Mouse (Mus musculus): ENCODE results near the gene Otud5. TPM values are rescaled to one million over a fixed set of nuclear protein-coding genes. Genes with fewer than 3 reads are reported as not detected.

The Otud5 gene
- polyA plus RNA-seq, 1 experiment from 2014 or later, result 60.8 TPM

DNA sequence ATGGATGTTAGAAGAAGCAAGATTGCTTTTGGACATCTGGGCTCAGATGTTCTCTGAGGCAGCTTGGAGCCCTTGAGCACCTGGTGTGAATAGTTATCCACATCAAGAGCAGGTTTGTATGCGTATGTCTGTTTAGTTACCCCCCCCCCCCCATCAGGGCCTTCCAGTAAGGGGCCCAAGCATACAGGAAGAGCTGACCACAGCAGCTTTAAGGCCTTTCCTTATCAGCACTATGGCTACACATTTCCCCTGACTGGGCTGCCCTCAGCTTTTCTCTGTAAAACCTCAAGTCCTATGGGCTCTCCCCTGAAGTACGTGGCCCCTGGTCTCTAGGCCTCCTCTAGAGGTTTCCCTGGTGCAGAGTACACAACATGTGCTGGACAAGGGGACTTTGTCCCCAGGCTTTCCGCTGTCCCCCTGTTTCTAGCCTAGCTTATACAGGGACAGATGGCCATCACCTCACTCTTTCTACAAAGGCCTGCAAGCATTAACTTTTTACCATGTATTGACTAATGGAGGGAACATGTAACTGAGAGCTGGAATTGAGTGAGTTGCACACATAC lies 18.1 kb downstream of the Otud5 start:
- peaks cover 7% of the 10 kb centered on the region; the same call in 1 of the 2 replicates for H3K36me3 ChIP-seq (replicated peaks)
- H3K4me2 ChIP-seq, result no peak overlapping the region
- no peaks in the 10 kb centered on the region for H3K9me3 ChIP-seq
- ATAC-seq (ENCODE audit: low FRiP score), result no peak
- H3K27ac ChIP-seq, result no peak overlapping the region
- no peak overlapping the region for H3K4me3 ChIP-seq (replicated peaks)
- no peaks in the 10 kb centered on the region for H3K27me3 ChIP-seq
- H3K9ac ChIP-seq, result no peak overlapping the region
- H3K4me1 ChIP-seq, result no peaks in the 10 kb centered on the region
- WGBS, result 79% methylated on average over 3 of the region's 3 CpGs

DNA sequence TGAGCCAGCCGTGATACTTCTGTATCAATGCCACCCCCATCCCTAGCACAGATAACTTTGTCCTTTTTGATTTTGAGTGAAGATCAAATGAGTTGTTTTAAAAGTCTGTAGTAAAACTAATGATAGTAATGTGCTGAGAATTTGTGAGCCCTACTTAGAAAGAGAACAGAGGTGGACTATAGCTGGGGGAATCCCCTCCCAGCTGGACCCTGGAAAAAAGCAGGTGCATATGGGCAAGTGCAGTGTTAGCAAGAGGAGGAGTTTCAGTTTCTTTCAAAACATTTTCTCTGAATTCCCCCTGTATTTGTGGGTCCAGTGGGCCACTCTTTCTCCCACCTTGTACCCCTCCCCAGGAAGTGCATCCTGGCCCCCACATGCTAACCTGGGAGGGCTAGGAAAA lies 22.0 kb downstream of the Otud5 start:
- H3K9ac ChIP-seq, result no peak overlapping the region
- no peaks in the 10 kb centered on the region for H3K27me3 ChIP-seq
- no peaks in the 10 kb centered on the region for H3K4me1 ChIP-seq
- ATAC-seq (ENCODE audit: low FRiP score), result no peak
- H3K27ac ChIP-seq, result no peak overlapping the region
- peaks cover 12% of the 10 kb centered on the region; the same call in 1 of the 2 replicates for H3K36me3 ChIP-seq (replicated peaks)
- H3K4me3 ChIP-seq (replicated peaks), result no peak overlapping the region
- H3K9me3 ChIP-seq, result no peaks in the 10 kb centered on the region
- WGBS, result 81% methylated on average over 1 of the region's 1 CpGs
- no peak overlapping the region for H3K4me2 ChIP-seq

DNA sequence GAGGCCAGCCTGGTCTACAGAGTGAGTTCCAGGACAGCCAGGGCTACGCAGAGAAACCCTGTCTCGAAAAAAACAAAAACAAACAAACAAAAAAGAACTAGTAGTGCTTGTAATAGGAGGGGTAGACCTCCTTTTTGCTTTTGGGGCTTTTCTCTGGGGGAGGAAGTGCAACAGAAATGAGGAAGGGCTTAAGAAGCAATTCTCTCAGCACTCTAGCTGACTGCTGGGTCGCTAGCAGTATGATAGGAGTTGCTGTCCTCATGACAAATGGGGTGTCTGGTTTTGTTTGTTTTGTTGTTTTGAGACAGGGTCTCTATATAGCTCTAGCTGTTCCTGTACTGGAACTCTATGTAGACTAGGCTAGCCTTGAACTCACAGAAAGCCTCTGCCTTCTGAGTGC lies 23.4 kb downstream of the Otud5 start:
- WGBS, result 77% methylated on average over 3 of the region's 3 CpGs
- no peak overlapping the region for H3K4me2 ChIP-seq

DNA sequence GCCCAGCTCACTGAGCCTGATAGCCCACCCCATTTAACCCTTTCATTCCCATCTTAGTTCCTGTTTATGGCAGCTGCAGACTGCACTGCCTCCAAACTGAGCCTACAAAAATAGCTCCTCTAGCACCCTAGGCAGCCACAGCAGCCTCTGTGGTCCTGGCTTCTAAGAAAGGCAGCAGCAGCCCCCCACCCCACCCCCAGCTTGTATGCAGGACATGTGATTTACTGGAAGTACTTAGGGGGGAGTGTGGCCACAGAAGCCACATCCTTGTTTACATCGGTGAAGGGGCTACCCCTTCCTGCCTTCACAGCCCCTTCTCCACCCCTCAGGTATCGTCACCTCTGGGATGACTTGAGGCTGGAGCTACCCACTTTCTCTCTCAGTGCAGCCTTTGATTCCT lies 24.2 kb downstream of the Otud5 start:
- Histone ChIP-seq H3K9ac (no peak overlapping the region), H3K4me1 (peaks cover 5% of the 10 kb centered on the region; the same call in 1 of the 2 replicates), H3K27ac (no peak overlapping the region), H3K27me3 (no peaks in the 10 kb centered on the region), H3K4me2 (no peak overlapping the region), H3K4me3 (replicated peaks) (no peak overlapping the region), H3K36me3 (replicated peaks) (0 out of 2 replicates have a peak, but pooled peaks cover 9% of the 10 kb centered on the region), H3K9me3 (no peaks in the 10 kb centered on the region)
- no peak for ATAC-seq (ENCODE audit: low FRiP score)
- WGBS, result 88% methylated on average over 2 of the region's 2 CpGs

More for the DNA sequence above, 23.4 kb downstream of the Otud5 start:
- Histone ChIP-seq H3K36me3 (replicated peaks) (peaks cover 9% of the 10 kb centered on the region; the same call in 1 of the 2 replicates), H3K4me3 (replicated peaks) (no peak overlapping the region), H3K9me3 (no peaks in the 10 kb centered on the region), H3K4me1 (peaks cover 1% of the 10 kb centered on the region; the same call in 1 of the 2 replicates), H3K27me3 (no peaks in the 10 kb centered on the region), H3K9ac (no peak overlapping the region), H3K27ac (no peak overlapping the region)
- no peak for ATAC-seq (ENCODE audit: low FRiP score)

DNA sequence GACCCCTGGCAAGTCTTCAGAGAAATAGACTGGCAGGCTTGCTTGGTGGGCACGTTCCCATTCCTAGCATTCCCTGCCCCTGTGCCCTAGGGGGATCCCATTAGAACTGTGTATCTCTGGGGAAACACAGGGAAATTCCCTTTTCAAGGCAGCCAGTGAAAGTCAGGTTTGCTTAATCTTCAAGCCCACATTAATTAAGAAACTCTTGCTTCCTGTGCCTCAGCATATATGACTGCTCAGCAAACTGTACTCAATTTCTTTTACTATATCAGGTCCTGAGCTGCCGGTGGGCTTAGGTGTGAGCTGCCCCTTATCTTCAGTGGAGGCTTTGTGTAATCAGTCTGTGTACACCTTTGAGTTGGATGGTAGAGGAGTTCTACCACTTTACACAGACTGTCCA lies 24.6 kb downstream of the Otud5 start:
- H3K9ac ChIP-seq, result no peak overlapping the region
- no peaks in the 10 kb centered on the region for H3K27me3 ChIP-seq
- H3K4me3 ChIP-seq (replicated peaks), result no peak overlapping the region
- H3K36me3 ChIP-seq (replicated peaks), result 0 out of 2 replicates have a peak, but pooled peaks cover 9% of the 10 kb centered on the region
- peaks cover 5% of the 10 kb centered on the region; the same call in 1 of the 2 replicates for H3K4me1 ChIP-seq
- no peak overlapping the region for H3K4me2 ChIP-seq
- no peak for ATAC-seq (ENCODE audit: low FRiP score)
- WGBS, result 82% methylated on average over 2 of the region's 2 CpGs
- H3K9me3 ChIP-seq, result no peaks in the 10 kb centered on the region
- H3K27ac ChIP-seq, result no peak overlapping the region

DNA sequence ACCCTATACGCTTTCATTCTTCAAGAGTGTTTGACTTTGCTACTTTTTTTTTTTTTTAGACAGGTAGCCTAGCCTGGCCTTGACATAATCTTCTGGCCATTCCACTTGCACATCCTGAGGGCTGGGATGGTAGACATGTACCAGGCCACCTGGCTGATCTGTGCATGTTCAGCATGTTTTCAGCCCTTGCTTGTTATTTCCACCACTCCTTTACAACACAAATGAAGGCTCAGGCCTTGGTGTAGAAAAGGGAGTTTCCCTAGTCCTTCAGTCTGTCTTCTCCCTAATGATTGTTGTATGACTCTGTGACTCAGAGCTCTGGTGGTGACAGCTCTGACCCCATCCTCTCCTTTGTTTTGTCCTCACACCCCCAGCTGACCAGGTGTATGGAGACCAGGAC lies 26.0 kb downstream of the Otud5 start:
- Histone ChIP-seq H3K4me3 (replicated peaks) (no peak overlapping the region), H3K27me3 (no peaks in the 10 kb centered on the region), H3K4me1 (peaks cover 5% of the 10 kb centered on the region; the same call in 1 of the 2 replicates), H3K27ac (no peak overlapping the region), H3K4me2 (no peak overlapping the region), H3K9me3 (no peaks in the 10 kb centered on the region), H3K9ac (no peak overlapping the region), H3K36me3 (replicated peaks) (0 out of 2 replicates have a peak, but pooled peaks cover 9% of the 10 kb centered on the region)
- no peak for ATAC-seq (ENCODE audit: low FRiP score)
- 89% methylated on average over 1 of the region's 1 CpGs for WGBS

DNA sequence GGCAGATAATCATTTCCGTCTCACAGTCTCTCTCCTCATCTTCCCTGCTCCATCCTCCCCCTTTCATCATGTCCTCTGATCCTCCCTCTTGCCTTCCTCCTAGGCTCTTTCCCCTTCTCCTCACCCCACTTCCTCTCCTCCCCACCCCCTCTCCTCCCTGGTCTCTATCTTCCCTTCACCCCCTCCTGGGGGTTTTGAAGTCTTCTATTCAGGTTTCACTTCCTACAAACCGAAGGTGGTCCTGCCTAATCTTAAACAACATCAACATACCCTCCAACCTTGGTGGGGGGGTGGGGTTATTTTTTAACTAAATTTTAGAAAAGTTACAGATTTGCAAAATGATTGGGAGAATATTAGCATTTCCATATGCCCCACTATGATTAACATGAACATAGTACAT lies 27.3 kb downstream of the Otud5 start:
- WGBS, result 44% methylated on average over 2 of the region's 2 CpGs
- no peak for ATAC-seq (ENCODE audit: low FRiP score)
- Histone ChIP-seq H3K27me3 (no peaks in the 10 kb centered on the region), H3K27ac (no peak overlapping the region), H3K4me2 (no peak overlapping the region), H3K4me3 (replicated peaks) (no peak overlapping the region), H3K9me3 (no peaks in the 10 kb centered on the region), H3K9ac (no peak overlapping the region), H3K36me3 (replicated peaks) (peaks cover 10% of the 10 kb centered on the region; the same call in 1 of the 2 replicates), H3K4me1 (peaks cover 5% of the 10 kb centered on the region; the same call in 1 of the 2 replicates)

DNA sequence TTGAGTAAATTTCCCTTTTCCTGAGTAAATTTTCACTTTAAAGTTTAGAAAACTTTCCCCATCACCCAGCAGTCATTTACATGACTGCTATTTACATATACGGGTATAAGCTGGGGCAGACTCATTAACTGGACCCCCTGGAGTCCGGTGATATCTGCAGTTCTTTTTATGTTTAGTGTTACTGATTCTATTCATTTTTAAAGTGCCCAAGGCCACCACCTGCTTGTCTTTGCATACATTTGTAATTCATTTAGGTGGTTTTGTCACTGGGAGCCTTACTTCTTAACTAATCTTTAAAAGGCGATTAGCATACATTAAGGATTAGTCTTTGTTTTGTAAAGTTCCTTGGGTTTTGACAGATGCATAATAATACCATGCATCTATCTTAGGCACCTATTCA lies 28.7 kb downstream of the Otud5 start:
- peaks cover 17% of the 10 kb centered on the region for H3K36me3 ChIP-seq (replicated peaks)
- H3K4me1 ChIP-seq, result peaks cover 5% of the 10 kb centered on the region; the same call in 1 of the 2 replicates
- H3K4me3 ChIP-seq (replicated peaks), result no peak overlapping the region
- no peaks in the 10 kb centered on the region for H3K9me3 ChIP-seq
- ATAC-seq (ENCODE audit: low FRiP score), result no peak
- no peaks in the 10 kb centered on the region for H3K27me3 ChIP-seq
- H3K4me2 ChIP-seq, result no peak overlapping the region
- 25% methylated on average over 3 of the region's 3 CpGs for WGBS
- H3K27ac ChIP-seq, result no peak overlapping the region
- no peak overlapping the region for H3K9ac ChIP-seq

DNA sequence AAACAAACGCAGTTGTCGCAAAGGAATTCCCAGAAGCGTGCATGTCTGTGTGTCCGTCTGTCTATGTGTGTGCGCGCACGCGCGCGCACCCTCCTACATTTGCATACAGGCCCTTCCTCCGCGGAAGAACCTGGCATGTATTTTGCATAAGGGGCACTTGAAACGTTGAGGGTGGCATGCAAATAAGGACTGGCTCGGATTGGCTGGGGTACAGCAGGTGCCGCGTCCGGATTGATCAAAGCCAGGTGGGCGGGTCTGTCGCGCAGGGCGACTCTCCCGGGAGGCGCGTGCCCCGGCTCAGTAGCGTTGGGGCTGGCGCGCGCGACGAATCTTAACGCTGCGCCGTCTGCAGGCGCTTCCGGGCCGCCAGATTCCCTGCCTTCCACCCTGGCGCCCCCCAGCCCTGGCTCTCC lies 36.8 kb downstream of the Otud5 start, which contains the start of gene Pim2:
Gene Pim2, plus strand, starts transcription at position 256 of the 413 bp plus-strand sequence.
- peaks cover 8% of the 10 kb centered on the region for H3K36me3 ChIP-seq (replicated peaks)
- H3K9me3 ChIP-seq, result no peaks in the 10 kb centered on the region
- ATAC-seq (ENCODE audit: low FRiP score), result peak; percentile 91
- WGBS, result 23% methylated on average over 37 of the region's 38 CpGs
- no peaks in the 10 kb centered on the region for H3K27me3 ChIP-seq
- H3K27ac ChIP-seq, result no peak within 1 kb of the TSS
- peak within 1 kb of the TSS; percentile 47 for H3K4me3 ChIP-seq (replicated peaks)
- H3K9ac ChIP-seq, result peak within 1 kb of the TSS; percentile 56
- peaks cover 10% of the 10 kb centered on the region for H3K4me1 ChIP-seq
- H3K4me2 ChIP-seq, result peak within 1 kb of the TSS; percentile 88

DNA sequence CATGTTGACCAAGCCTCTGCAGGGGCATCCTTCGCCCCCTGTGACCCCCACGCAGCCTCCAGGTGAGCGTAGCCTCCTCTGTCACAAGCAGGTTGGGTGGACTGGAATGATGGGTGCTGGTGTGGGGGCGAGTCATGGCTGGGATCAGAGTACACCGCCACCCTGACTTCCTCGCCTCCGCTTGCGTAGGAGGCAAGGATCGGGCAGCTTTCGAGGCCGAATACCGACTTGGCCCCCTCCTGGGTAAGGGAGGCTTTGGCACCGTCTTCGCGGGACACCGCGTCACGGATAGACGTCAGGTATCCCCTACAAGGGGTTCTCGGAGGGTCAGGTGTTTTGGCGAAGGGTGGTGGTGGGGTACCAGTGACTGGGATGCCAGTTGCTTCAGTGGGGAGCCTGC lies 37.3 kb downstream of the Otud5 start:
- H3K27ac ChIP-seq, result no peak overlapping the region
- H3K4me2 ChIP-seq, result peak overlapping the region; percentile 88
- no peak; the same call in 1 of the 2 replicates for ATAC-seq (ENCODE audit: low FRiP score)
- peak overlapping the region; percentile 56 for H3K9ac ChIP-seq
- H3K4me3 ChIP-seq (replicated peaks), result peak overlapping the region; percentile 47
- no peaks in the 10 kb centered on the region for H3K9me3 ChIP-seq
- H3K4me1 ChIP-seq, result peaks cover 10% of the 10 kb centered on the region
- no peaks in the 10 kb centered on the region for H3K27me3 ChIP-seq
- peaks cover 7% of the 10 kb centered on the region for H3K36me3 ChIP-seq (replicated peaks)
- 19% methylated on average over 21 of the region's 21 CpGs for WGBS

DNA sequence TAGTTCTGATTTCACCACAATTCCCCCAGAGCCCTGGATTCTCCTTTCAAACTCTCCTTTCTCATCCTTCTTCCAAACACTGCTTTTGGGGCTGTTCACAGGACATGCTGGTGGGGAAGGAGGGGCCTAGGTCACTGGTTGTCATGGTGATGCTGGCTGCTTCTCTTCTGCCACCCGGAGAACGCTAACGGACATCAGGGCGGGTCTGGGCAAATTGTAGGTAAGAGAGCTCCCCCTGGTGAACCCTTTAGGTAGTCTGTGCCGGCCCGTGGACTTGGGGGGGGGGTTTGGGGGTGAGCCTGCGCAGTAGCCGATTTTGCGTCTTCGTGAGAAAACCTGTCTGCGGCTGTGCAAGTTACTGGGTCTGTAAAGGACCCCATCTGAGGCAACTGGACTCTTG lies 38.7 kb downstream of the Otud5 start:
- 17% methylated on average over 10 of the region's 11 CpGs for WGBS
- peak overlapping the region; percentile 88 for H3K4me2 ChIP-seq
- ATAC-seq (ENCODE audit: low FRiP score), result peak; percentile 59
- no peaks in the 10 kb centered on the region for H3K9me3 ChIP-seq
- H3K9ac ChIP-seq, result no peak overlapping the region; the same call in 1 of the 2 replicates
- H3K36me3 ChIP-seq (replicated peaks), result no peaks in the 10 kb centered on the region
- H3K4me3 ChIP-seq (replicated peaks), result 0 out of 2 replicates have a peak overlapping the region, but pooled peaks have one; percentile 8
- H3K4me1 ChIP-seq, result peaks cover 12% of the 10 kb centered on the region
- no peaks in the 10 kb centered on the region for H3K27me3 ChIP-seq
- no peak overlapping the region for H3K27ac ChIP-seq

DNA sequence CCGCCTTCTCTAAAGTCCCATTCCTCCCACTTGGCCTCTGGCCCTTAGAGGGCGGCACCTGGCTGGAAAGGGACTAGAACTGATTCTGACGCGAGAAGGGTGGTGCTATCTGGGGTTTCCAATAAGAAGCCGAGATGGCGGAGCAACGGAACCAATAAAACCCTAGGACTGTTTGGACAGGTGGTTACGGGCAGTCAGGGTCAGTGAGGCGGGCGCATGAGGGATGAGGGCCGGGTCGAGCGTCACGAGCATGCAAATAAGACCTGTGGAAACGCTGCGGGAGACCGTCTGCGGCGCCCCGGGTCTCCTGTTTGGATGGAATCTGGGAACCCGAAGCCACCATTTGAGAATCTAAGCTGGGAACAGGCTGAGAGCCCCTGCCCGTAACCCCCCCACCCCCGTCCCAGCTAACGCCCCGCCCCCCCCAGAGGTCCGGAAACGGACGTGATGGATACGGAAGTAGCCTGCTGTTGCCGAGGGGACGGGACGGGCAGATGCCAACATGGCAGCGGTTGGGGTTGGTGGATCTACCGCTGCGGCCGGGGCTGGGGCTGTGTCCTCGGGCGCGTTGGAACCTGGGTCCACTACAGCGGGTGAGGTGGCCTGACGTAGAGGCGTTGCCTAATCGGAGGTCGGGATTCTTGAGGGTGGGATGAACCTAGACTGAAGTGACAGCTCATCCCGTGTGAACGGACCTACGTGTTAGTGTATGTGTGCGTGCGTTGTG lies 42.8 kb downstream of the Otud5 start, which contains the start of gene Slc35a2:
Gene Slc35a2, plus strand, starts transcription at position 188 of the 727 bp plus-strand sequence.
- Histone ChIP-seq H3K27ac (peak within 1 kb of the TSS; percentile 83), H3K9ac (peak within 1 kb of the TSS; percentile 44), H3K4me1 (peaks cover 14% of the 10 kb centered on the region), H3K36me3 (replicated peaks) (0 out of 2 replicates have a peak, but pooled peaks cover 5% of the 10 kb centered on the region), H3K9me3 (no peaks in the 10 kb centered on the region), H3K4me3 (replicated peaks) (peak within 1 kb of the TSS; percentile 57), H3K4me2 (peak within 1 kb of the TSS; percentile 59), H3K27me3 (no peaks in the 10 kb centered on the region)
- 16% methylated on average over 49 of the region's 49 CpGs for WGBS
- ATAC-seq (ENCODE audit: low FRiP score), result peak; percentile 87
